Mouse (Mus musculus) adrenal gland (tissue): ENCODE results near the gene Sorcs2.

Experiments used
- intact Hi-C: fragments of 180-260 bp; cut with DNase I; formaldehyde crosslinking; loops from one replicate; pipeline ENCODE4 v1.15.1; 2025

The Sorcs2 gene

GRCm38 (mm10) chr5:36089243-36089642 is 308.7 kb downstream of the Sorcs2 start:
- intact Hi-C loops, result no loop called here

- intact Hi-C loops, result no loop called here
Observed at GRCm38 (mm10) chr5:36086931-36087330, 311.0 kb downstream of the Sorcs2 start.

- intact Hi-C loops, result no loop called here
Observed at GRCm38 (mm10) chr5:36085621-36086020, 312.3 kb downstream of the Sorcs2 start.

DNA sequence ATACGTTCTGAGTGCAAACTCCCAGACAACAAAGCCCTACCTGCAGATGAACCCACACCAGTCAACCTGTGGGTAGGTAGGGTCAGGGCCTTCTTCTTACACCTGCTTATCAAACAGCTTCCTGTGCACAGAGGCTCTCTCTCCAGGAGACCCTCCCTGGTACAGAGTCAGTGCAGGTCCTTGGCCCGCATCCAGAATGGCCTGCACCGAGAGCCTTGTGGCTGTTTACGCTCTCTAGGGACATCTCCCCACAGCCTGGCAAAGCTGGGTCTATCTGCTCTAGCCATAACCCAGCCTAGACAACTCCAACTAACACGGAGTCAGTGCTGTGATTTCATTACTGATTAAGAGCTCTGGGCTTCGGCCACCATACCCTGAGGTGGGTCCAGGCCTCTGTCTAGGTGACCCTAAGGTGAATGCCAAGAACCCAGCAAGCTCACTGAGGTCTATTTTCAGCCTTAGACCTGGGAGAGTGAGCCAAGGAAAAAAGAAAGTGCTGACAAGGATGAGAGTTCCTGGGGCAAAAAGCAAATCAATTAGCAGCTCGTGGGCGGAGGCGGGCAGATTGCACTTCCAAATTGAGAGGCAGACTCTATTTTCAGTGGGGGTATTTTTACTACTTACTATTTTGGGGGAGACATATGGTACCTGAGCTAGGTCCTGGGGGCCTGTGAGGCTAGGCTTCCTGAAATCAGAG is 313.9 kb downstream of the Sorcs2 start:
- intact Hi-C loops, result no loop called here

GRCm38 (mm10) chr5:36081021-36081420 is 316.9 kb downstream of the Sorcs2 start:
- intact Hi-C loops, result no loop called here

DNA sequence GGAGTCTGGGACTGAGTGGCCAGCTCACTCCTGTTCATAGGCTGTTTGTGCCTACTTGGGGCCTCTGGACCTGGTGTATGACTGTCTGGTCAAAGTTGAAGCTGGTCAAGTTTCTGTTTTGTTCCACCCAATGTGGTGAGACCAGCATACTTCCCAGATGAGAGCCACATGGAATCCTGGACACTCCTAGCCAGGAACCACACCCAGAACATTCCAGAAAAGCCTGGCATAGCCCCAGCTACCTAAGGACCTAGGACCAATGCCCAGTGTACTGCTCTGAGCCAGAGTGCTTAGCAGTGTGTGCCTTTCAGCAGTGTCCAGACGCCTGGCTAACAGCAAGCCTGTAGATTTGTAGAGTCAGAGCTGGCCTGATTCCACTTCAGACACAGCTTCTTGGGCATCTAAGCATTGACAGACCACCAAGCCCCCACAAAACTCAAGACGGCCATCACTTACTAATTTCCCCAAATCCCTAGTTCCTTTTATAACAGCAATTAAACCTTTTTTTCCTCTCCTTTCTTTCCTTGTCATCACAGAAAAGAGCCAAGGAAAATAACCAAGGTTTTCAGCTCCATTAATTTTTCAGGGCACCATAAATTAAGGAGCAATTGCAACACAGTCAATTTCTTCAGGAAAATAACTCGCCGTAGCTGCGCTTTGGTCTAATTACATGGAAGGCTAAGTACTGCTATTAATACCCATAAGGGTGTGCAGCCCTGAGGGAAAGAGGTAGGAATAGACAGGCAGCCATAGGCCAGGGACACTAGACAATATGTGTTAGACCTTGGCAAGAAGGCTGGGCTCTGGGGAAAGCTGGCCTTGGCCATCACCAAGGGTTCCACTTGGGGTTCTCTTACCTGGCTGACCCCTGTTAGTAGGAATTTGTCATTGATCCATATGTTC is 322.5 kb downstream of the Sorcs2 start:
- intact Hi-C loops, result no loop called here

DNA sequence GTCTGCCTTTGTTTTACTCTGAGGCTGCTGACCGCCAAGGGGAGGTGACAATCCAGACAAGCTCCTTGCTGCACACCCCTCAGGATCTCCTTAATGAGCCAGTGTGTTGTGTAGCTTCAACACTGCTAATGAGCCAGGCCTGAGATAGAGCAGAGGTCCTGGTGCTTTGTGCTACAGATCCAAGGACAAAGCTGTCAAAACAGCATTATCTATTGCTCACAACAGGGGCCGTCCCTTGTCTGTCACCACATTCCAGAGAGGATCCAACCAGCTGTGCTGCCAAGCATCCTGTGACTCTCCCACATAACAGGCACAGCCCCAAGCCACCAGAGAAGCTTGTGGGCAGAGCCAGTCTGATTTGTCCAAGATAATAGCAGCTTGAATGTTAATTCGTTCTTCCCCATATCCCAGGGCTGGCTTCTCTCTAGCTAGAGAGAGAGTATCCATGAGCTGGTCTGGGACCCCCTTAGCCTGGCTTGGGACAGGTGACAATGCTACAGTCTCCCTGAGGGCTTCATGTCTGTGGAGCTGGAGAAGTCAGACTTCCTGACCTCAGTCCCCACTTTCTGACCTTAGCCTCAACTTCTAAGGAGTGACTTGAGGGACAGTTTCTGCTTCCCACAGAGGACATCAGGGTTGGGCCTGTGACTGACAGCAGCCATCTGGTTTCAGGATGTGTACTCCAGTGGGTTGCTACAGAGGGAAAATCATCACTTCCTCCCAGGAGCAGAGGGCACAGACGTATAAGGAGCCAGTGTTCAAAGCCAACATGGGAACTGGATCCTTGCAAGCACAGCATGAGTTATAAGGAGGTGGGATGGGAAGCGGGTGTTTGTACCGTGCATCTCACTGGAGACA is 328.2 kb downstream of the Sorcs2 start:
- intact Hi-C loops, result no loop called here

- intact Hi-C loops, result no loop called here
Observed at GRCm38 (mm10) chr5:36067651-36068181, 330.2 kb downstream of the Sorcs2 start.

GRCm38 (mm10) chr5:36057804-36058322 is 340.1 kb downstream of the Sorcs2 start:
- intact Hi-C loops, result no loop called here

DNA sequence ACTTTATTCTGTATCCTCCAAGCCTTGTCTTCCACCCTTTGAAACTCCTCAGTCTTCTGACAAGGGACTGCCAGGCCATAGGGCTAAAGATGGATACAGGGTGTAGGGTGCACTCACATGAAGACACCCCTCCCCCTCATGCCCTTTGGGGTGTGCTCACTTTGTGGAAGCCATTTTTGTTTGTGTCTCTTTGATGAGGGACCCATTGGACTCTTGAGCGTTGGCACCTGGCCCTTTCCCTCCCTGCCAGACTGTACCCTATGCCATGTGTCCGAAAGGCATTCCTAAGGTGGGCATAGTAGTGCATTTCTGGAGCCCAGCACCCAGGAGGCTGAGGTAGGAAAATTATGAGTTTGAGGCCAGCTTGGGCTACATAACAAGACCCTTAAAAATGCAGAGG is 341.0 kb downstream of the Sorcs2 start:
- intact Hi-C loops, result no loop called here

DNA sequence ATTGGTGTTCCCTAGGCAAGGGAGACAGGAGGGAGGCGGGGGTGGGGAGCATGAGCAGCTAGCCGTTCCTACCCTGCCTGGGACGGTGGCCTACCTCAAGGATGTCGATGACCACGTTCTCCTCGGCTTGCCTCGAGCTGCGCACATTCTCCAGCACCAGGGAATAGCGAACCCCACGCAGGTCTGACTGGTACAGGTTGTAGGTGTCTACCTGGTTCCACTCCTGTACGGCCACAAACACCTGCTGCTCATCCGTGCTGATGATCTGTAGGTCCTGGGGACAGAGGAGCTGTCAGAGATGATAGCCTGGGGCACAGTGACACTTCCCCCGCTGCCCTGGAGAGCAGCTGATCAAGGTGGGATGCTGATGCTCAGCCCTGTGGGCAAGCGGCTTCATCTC is 342.1 kb downstream of the Sorcs2 start:
- intact Hi-C loops, result no loop called here

DNA sequence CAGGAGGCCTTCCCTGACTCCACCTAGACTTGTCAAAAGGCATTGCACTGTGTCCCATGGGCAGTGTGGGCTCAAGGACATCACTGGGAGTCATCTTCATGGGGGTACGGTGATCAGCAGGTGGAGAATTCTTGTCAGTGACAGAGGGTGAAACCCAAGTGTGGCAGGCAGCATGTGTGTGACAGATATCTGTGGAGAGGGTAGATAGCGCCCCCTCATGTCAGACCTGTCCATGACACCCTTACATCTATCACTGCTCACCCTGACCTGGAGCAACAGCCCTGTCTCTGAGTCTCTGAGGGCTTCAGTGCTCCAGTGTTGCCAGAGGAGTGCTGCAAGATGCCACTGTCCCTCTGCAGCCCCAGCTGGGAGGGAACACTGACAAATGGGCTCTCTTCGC is 343.4 kb downstream of the Sorcs2 start:
- intact Hi-C loops, result no loop called here

DNA sequence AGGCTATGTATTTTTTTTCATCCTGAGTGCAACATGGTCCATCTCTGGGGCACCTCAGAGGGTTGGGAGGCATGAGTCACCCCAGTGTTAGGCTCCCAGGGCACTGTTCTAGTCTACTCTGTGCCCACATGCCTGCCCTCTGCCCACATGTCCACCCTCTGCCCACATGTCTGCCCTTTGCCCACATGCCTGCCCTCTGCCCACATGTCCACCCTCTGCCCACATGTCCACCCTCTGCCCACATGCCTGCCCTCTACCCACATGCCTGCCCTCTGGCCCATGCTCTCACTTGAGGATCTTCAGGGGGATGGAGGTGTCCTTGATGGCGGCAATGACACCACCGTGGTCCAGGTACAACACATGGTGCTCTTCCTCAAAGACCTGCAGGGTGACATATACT is 354.8 kb downstream of the Sorcs2 start:
- intact Hi-C loops, result no loop called here

GRCm38 (mm10) chr5:36041756-36042155 is 356.2 kb downstream of the Sorcs2 start:
- intact Hi-C loops, result no loop called here

DNA sequence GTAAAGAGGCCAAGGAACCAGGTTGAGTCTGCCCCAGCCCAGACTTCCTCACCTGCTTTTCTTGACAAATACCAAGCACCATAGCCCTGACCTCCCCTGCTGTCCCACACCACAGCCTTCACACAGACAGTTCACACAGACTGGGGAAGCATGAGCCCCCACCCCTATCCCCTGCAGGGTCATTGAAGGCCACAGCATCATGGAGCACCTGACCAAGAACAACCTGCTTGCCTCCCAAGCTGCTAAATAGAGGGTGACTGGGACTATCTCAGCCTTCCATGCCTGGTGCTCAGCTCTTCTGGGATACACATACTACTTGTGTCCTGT is 356.7 kb downstream of the Sorcs2 start:
- intact Hi-C loops, result no loop called here

DNA sequence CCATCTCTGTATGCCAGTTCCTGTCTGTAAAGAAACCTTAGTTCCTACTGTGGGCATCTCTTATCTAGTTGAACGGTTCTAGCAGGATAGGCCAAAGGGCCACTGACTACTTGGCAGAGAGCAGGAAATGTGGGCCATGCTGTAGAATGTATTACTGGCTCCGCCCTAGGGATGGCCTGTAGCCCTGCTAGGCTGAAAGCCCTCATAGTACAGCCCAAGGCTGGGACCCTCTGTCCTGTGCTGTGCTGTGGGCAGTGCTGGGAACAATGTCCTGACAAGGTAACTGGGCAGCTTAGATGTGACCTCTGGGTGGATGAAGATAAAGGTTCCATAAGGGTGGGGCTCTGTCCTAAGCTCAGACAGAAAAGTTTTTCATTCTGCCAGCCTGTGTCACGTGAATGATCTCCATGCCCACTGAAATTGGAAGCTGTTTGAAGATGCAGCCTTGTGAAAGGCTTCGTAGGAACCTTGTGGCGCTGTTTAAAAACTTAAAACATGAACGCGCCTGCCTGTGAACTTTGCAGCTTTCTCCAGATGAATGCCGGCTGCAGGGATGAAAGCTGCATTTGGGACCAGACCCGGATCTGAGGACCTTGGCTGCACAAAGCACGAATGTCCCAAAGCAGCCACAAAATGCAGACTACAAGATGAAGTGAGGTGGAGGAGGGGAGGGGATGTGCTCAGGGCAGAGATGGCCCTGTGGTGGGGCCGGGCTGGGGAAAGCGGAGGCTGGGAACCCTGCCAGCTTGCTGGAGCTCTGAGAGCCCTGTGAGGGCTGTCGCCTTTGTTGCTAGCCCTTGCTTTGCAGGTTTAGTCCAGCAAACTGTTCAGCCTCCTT is 357.3 kb downstream of the Sorcs2 start:
- intact Hi-C loops, result no loop called here

- intact Hi-C loops, result no loop called here
Observed at GRCm38 (mm10) chr5:36039596-36039995, 358.3 kb downstream of the Sorcs2 start.

DNA sequence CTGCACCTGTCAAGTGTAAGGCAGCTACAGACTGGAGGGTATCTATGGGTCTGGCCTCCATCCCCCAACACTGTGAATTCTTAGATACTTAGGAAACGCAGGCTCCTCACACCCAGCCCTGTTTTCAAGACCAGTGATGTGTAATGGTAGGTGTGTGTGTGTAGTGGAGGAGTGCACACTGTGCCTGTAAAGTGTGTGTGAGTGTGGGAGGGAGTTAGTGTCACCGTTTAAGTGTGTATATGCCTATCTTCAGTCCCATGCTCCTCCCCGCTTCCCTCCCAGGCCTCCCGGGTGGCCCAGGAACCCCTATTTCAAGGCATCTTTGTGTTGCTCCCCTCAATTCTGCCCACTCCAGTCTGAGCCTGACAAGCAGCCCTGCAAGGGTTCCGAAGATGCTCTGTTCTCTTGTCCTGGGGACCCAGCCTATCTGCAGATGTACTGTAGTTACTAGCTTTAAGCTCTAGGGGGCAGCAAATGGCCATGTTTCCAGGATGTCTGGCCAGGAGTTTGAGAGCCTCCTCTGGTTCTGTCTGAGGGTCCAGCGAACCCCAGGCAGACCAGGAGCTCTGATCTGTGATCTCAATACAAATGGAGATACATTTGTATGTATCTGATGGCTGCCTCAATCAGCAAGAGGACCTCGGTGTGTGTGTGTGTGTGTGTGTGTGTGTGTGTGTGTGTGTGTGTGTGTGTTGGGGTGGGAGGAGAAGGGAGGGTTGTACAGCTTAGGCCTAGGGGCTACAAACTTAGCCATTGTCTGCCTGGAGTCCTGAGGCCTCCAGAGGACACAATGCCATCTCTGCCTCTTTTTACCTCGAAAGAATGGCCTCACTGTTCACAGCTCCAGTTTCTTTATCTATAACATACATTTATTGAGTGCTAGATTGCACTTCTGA is 364.2 kb downstream of the Sorcs2 start:
- intact Hi-C loops, result loop anchor here (2.0 to 5.0 kb wide), 3 partner anchors 189 to 365 kb away; partner anchors contain the start of gene Sorcs2

DNA sequence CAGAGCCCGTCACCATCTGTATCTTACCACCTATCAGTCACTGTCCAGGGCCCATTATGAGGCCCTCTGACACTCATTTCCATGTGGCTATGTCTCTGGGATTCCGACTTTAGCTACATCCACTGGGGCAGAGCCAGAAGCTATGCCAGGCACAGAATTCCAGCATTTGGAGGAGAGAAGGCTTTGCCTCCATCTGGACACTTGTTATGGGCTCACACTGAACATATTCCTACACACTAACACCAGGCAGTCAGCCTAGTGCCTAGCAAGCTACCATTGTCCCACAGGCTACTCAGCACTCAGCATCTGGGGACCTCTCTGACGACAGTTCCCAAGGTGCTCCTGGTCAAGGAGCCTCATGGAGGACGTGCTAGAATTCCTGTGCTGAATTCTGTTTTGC is 372.9 kb downstream of the Sorcs2 start:
- intact Hi-C loops, result no loop called here
